Comparison of ENCODE assay signal across 17 mouse cellular contexts in genomic region chr11:35480146-35480545, GRCm38 (mm10).
DNase-seq lines count a peak whose midpoint lies in the region; ATAC-seq and TF ChIP-seq lines count a peak whose summit lies in the region.
"Had no signal": no experiment of that assay in that cellular context is flagged by ENCODE, and none has a peak within 500 bp of the region (broad histone marks: within the 10 kb centered on the region; RNA-seq: fewer than 3 reads in every experiment).

No protein-coding gene starts in this region.

- H3K27ac ChIP-seq in midbrain, embryonic 13.5 days = no peak overlapping the region
- no peak overlapping the region for H3K27ac ChIP-seq in liver, postnatal 0 days (ENCODE audit: low read depth)
- H3K27ac ChIP-seq: liver, embryonic 14.5 days; macrophage had no signal

- H3K9me3 ChIP-seq in midbrain, embryonic 13.5 days = no peaks in the 10 kb centered on the region
- no peaks in the 10 kb centered on the region for H3K9me3 ChIP-seq in liver, postnatal 0 days (ENCODE audit: low read length)

- H3K4me2 ChIP-seq in midbrain, embryonic 13.5 days (replicated peaks) = no peak overlapping the region
- H3K4me2 ChIP-seq in liver, postnatal 0 days (ENCODE audit: low read depth, low read length) = no peak overlapping the region

- no peak overlapping the region for H3K9ac ChIP-seq in midbrain, embryonic 13.5 days (replicated peaks)
- no peak overlapping the region for H3K9ac ChIP-seq in liver, postnatal 0 days (replicated peaks)
- H3K9ac ChIP-seq: liver, embryonic 14.5 days had no signal

- DNase-seq in layer of hippocampus, adult 11-12 months (ENCODE audit: low spot score) = peak; percentile 19
- DNase-seq in layer of hippocampus, postnatal 10 days (ENCODE audit: low spot score in 2 of 2) = no peak
- peak; percentile 51 for DNase-seq in ES-CJ7 (ENCODE audit: low read depth, low spot score)
- DNase-seq in embryo, embryonic 11 days = peak; percentile 56
- DNase-seq in heart, adult 9 months (ENCODE audit: low spot score in 2 of 2) = no peak
- no peak for DNase-seq in liver, postnatal 0 days
- DNase-seq: adrenal gland, postnatal 10 days; cerebellum, postnatal 36 days; heart, postnatal 10 days; kidney, adult 11 months; left cerebral cortex, postnatal 4 days; thymus, adult 18-20 months had no signal

- peaks cover 37% of the 10 kb centered on the region for H3K27me3 ChIP-seq in midbrain, embryonic 13.5 days
- no peaks in the 10 kb centered on the region for H3K27me3 ChIP-seq in liver, postnatal 0 days (ENCODE audit: insufficient read depth, low read length)

- H3K4me1 ChIP-seq in midbrain, embryonic 13.5 days (replicated peaks) = peaks cover 8% of the 10 kb centered on the region
- no peaks in the 10 kb centered on the region for H3K4me1 ChIP-seq in liver, postnatal 0 days (ENCODE audit: insufficient read depth)

- TF ChIP-seq CTCF in liver, postnatal 0 days (IDR thresholded peaks at IDR 0.05; ENCODE audit: low read depth) = no peak

- H3K4me3 ChIP-seq in midbrain, embryonic 13.5 days (replicated peaks) = no peak overlapping the region
- no peak overlapping the region for H3K4me3 ChIP-seq in liver, postnatal 0 days (ENCODE audit: low read depth, low read length)
- H3K4me3 ChIP-seq: myocyte had no signal

- peak; percentile 68 for ATAC-seq in midbrain, embryonic 13.5 days
- ATAC-seq in liver, postnatal 0 days = no peak
- ATAC-seq: Patski had no signal

- no peak for TF ChIP-seq EP300 in liver, postnatal 0 days (IDR thresholded peaks at IDR 0.05; ENCODE audit: low read depth)

- WGBS in midbrain, embryonic 13.5 days = 14% methylated on average over 8 of the region's 8 CpGs
- 71% methylated on average over 8 of the region's 8 CpGs for WGBS in liver, postnatal 0 days (ENCODE audit: insufficient replicate concordance)

- H3K36me3 ChIP-seq in midbrain, embryonic 13.5 days = no peaks in the 10 kb centered on the region
- no peaks in the 10 kb centered on the region for H3K36me3 ChIP-seq in liver, postnatal 0 days (replicated peaks; ENCODE audit: insufficient read depth, low read length)

Comparison
In these comparisons a context has a peak if more than half of its experiments do, and no peak if none do; other contexts are left out.
1. DNase-seq: peak in layer of hippocampus, adult 11-12 months (single experiment), ES-CJ7 (single experiment) and embryo, embryonic 11 days (single experiment); none in layer of hippocampus, postnatal 10 days (0 of 2), heart, adult 9 months (0 of 2) and liver, postnatal 0 days (single experiment).